Mouse (Mus musculus) intestine, postnatal 0 days (tissue): ENCODE results near the gene Insig1. TPM values are rescaled to one million over a fixed set of nuclear protein-coding genes. Genes with fewer than 3 reads are reported as not detected.

Experiments
- ATAC-seq: fragments of 200-750 bp; cut with Nextera tagmentation; 2 replicates; pipeline ENCODE4 v1.8.0; 2017; ENCODE audit warnings: mild to moderate bottlenecking, moderate TSS enrichment, moderate library complexity
- H3K27ac ChIP-seq: fragments of 300-500 bp; sonication (generic); 2 replicates; pipeline ENCODE4 v1.5.1; 2014; ENCODE audit warnings: mild to moderate bottlenecking, low read depth, low read length, moderate library complexity
- H3K27me3 ChIP-seq: fragments of 300-500 bp; sonication (generic); replicated peaks from 2 replicates; pipeline ENCODE4 v1.6.1; 2014; ENCODE audit warnings: low read length, mixed read lengths; ENCODE audit not compliant: control insufficient read depth, insufficient read depth
- H3K36me3 ChIP-seq: fragments of 300-500 bp; sonication (generic); 2 replicates; pipeline ENCODE4 v1.6.1; 2014; ENCODE audit warnings: mild to moderate bottlenecking, moderate library complexity; ENCODE audit not compliant: control insufficient read depth, insufficient read depth
- H3K4me1 ChIP-seq: fragments of 300-500 bp; sonication (generic); replicated peaks from 2 replicates; pipeline ENCODE4 v1.6.1; 2014; ENCODE audit warnings: antibody characterized with exemption, low read length, mixed read lengths; ENCODE audit not compliant: control insufficient read depth, insufficient read depth
- H3K4me2 ChIP-seq: fragments of 300-500 bp; sonication (generic); replicated peaks from 2 replicates; pipeline ENCODE4 v1.6.1; 2014; ENCODE audit warnings: low read depth, mild to moderate bottlenecking, moderate library complexity
- H3K4me3 ChIP-seq: fragments of 300-500 bp; sonication (generic); 2 replicates; pipeline ENCODE4 v1.5.1; 2014; ENCODE audit warnings: low read depth, low read length
- H3K9ac ChIP-seq: fragments of 300-500 bp; sonication (generic); 2 replicates; pipeline ENCODE4 v1.6.1; 2014; ENCODE audit warnings: mild to moderate bottlenecking, low read depth, low read length
- H3K9me3 ChIP-seq: fragments of 300-500 bp; sonication (generic); 2 replicates; pipeline ENCODE4 v1.6.1; 2016; ENCODE audit warnings: mixed run types; ENCODE audit not compliant: control insufficient read depth
- CTCF ChIP-seq: sonication (generic); IDR thresholded peaks from 2 replicates; pipeline ENCODE4 v1.5.1; 2016; ENCODE audit warnings: low read depth, mild to moderate bottlenecking, control low read depth, antibody characterized with exemption, moderate library complexity
- WGBS: fragments of 180-500 bp; shearing (Covaris S2); extraction: QIAGEN DNeasy Blood & Tissue Kit; methylation state at CpG from one replicate; pipeline ENCODE4 v1.1.7; 2014; 5-methylcytosine and 5-hydroxymethylcytosine counted together
- polyA plus RNA-seq: library from polyadenylated mRNA; unstranded; fragments of >200 nt; fragmentation: Nextera tagmentation; extraction: Ambion mirVana; gene quantifications from 2 replicates; pipeline ENCODE4 v1.2.1, GENCODE M21; 2015

Insig1 gene
- polyA plus RNA-seq, 1 experiment from 2014 or later: 102 TPM

DNA sequence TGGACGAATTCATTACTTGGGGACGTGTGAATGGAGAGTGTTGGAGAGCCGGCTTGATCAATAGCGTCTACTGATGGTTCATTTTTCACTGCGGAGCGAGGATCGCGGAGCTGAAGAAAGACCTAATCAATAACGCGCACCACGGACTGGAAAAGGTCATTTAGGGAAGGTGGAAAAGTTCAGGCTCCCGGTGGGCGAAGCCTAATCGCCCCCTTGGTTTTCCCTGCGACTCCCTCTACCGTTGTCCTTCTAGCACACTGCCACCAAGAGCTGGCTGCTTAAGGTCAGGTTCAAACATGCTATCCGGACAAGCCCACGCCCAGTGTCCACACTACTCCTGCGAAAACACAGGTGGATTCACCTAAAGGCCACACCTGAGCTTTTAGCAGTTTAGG is 47.4 kb downstream of the Insig1 start:
- ATAC-seq: no peak
- under 1% methylated on average over 19 of the region's 19 CpGs for WGBS
- H3K27me3 ChIP-seq: peaks cover 65% of the 10 kb centered on the region

GRCm38 (mm10) chr5:28119576-28119975 is 48.4 kb downstream of the Insig1 start:
- H3K9ac ChIP-seq: no peak overlapping the region
- no peaks in the 10 kb centered on the region for H3K9me3 ChIP-seq
- H3K36me3 ChIP-seq: no peaks in the 10 kb centered on the region
- H3K27ac ChIP-seq: no peak overlapping the region
- peaks cover 74% of the 10 kb centered on the region for H3K27me3 ChIP-seq
- ATAC-seq: no peak
- no peak overlapping the region for H3K4me3 ChIP-seq
- TF ChIP-seq CTCF: no peak
- WGBS: 22% methylated on average over 3 of the region's 3 CpGs
- no peaks in the 10 kb centered on the region for H3K4me1 ChIP-seq
- no peak overlapping the region for H3K4me2 ChIP-seq

More for the DNA sequence above, 47.4 kb downstream of the Insig1 start:
- peak overlapping the region; percentile 14 for H3K4me3 ChIP-seq
- no peaks in the 10 kb centered on the region for H3K9me3 ChIP-seq
- TF ChIP-seq CTCF: no peak
- no peaks in the 10 kb centered on the region for H3K4me1 ChIP-seq
- peak overlapping the region; percentile 17; the same call in 1 of the 2 replicates for H3K4me2 ChIP-seq
- no peak overlapping the region for H3K27ac ChIP-seq
- H3K36me3 ChIP-seq: no peaks in the 10 kb centered on the region
- H3K9ac ChIP-seq: no peak overlapping the region

- H3K27ac ChIP-seq: no peak overlapping the region
- no peaks in the 10 kb centered on the region for H3K9me3 ChIP-seq
- ATAC-seq: peak; percentile 53; the same call in 1 of the 2 replicates
- H3K4me3 ChIP-seq: 0 out of 2 replicates have a peak overlapping the region, but pooled peaks have one; percentile 5
- TF ChIP-seq CTCF: peak; percentile 81
- H3K36me3 ChIP-seq: no peaks in the 10 kb centered on the region
- no peak overlapping the region for H3K9ac ChIP-seq
- H3K4me2 ChIP-seq: no peak overlapping the region
- WGBS: 1% methylated on average over 27 of the region's 27 CpGs
- no peaks in the 10 kb centered on the region for H3K4me1 ChIP-seq
- H3K27me3 ChIP-seq: peaks cover 77% of the 10 kb centered on the region
Observed at GRCm38 (mm10) chr5:28122491-28123454, 51.6 kb downstream of the Insig1 start.

DNA sequence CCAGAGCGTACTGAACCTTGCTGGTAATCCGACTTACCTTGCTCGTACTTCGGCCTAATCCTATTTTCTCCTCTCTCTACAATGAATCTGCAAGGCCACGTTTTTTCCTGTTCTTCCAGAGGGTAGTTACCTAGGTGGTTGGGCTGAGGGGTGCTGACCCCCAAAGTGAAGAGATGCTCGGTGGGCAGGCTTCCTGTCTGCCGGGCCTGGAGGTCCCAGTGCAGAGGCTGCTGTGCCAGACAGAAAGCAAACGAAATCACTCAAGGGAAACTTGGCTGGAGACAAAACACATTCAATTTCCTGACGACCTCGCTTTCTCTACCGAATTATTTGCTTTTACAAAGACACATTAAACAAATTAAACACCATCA is 52.3 kb downstream of the Insig1 start:
- 0 out of 2 replicates have a peak overlapping the region, but pooled peaks have one; percentile 5 for H3K4me3 ChIP-seq
- H3K27me3 ChIP-seq: peaks cover 74% of the 10 kb centered on the region
- WGBS: 5% methylated on average over 11 of the region's 11 CpGs
- H3K4me1 ChIP-seq: no peaks in the 10 kb centered on the region
- H3K36me3 ChIP-seq: no peaks in the 10 kb centered on the region
- H3K4me2 ChIP-seq: no peak overlapping the region
- no peak for ATAC-seq
- no peak overlapping the region for H3K9ac ChIP-seq
- H3K9me3 ChIP-seq: no peaks in the 10 kb centered on the region
- no peak overlapping the region for H3K27ac ChIP-seq
- no peak for TF ChIP-seq CTCF

GRCm38 (mm10) chr5:28124321-28125230 is 53.4 kb downstream of the Insig1 start:
- no peak for ATAC-seq

More at GRCm38 (mm10) chr5:28124321-28125230, 53.4 kb downstream of the Insig1 start:
- H3K9me3 ChIP-seq: no peaks in the 10 kb centered on the region
- H3K27ac ChIP-seq: no peak overlapping the region
- no peak overlapping the region for H3K9ac ChIP-seq
- 4% methylated on average over 28 of the region's 28 CpGs for WGBS
- no peak for TF ChIP-seq CTCF
- peaks cover 65% of the 10 kb centered on the region for H3K27me3 ChIP-seq
- H3K4me2 ChIP-seq: no peak overlapping the region
- no peak overlapping the region for H3K4me3 ChIP-seq
- H3K36me3 ChIP-seq: no peaks in the 10 kb centered on the region
- H3K4me1 ChIP-seq: no peaks in the 10 kb centered on the region

Other genes starting within 250 kb of the Insig1 start
- not detected in 2 replicates for gene Htr5a, start 229.2 kb upstream of the Insig1 start, polyA plus RNA-seq
- gene En2, start 94.3 kb downstream of the Insig1 start, polyA plus RNA-seq: not detected in 2 replicates
- 1.0 and 1.2 TPM in 2 replicates for gene Cnpy1, start 174.4 kb downstream of the Insig1 start, polyA plus RNA-seq
- gene Rbm33, start 245.8 kb downstream of the Insig1 start, polyA plus RNA-seq: 6.1 and 7.1 TPM in 2 replicates